Mouse (Mus musculus) heart, embryonic 10.5 days (tissue): ENCODE measurements at regions not wholly inside any gene's neighbourhood (a gene's known extent, or its start where the extent isn't known, plus 50 kb on each side); places are given as distances from the start of the nearest gene placed in this dataset.

Source experiments
- DNase-seq: peaks from one replicate; pipeline ENCODE4 v3.0.0-alpha.2; 2017; ENCODE audit warnings: low spot score
- H3K27ac ChIP-seq: fragments of 300-500 bp; sonication (generic); 2 replicates; pipeline ENCODE4 v1.5.1; 2016; ENCODE audit warnings: mild to moderate bottlenecking
- H3K27me3 ChIP-seq: fragments of 300-500 bp; sonication (generic); 2 replicates; pipeline ENCODE4 v1.6.1; 2016; ENCODE audit warnings: mild to moderate bottlenecking; ENCODE audit not compliant: poor library complexity, insufficient read depth, severe bottlenecking
- H3K36me3 ChIP-seq: fragments of 300-500 bp; sonication (generic); 2 replicates; pipeline ENCODE4 v1.6.1; 2016; ENCODE audit warnings: mild to moderate bottlenecking, moderate library complexity
- H3K4me1 ChIP-seq: fragments of 300-500 bp; sonication (generic); 2 replicates; pipeline ENCODE4 v1.6.1; 2016; ENCODE audit warnings: mild to moderate bottlenecking
- H3K4me3 ChIP-seq: fragments of 300-500 bp; sonication (generic); 2 replicates; pipeline ENCODE4 v1.5.1; 2016; ENCODE audit warnings: mild to moderate bottlenecking, moderate library complexity
- H3K9me3 ChIP-seq: fragments of 300-500 bp; sonication (generic); 2 replicates; pipeline ENCODE4 v1.6.1; 2016; ENCODE audit warnings: mild to moderate bottlenecking, moderate library complexity
- WGBS: fragments of 180-500 bp; shearing (Covaris S2); methylation state at CpG from one replicate; pipeline ENCODE4 v1.1.7; 2016; 5-methylcytosine and 5-hydroxymethylcytosine counted together

DNA sequence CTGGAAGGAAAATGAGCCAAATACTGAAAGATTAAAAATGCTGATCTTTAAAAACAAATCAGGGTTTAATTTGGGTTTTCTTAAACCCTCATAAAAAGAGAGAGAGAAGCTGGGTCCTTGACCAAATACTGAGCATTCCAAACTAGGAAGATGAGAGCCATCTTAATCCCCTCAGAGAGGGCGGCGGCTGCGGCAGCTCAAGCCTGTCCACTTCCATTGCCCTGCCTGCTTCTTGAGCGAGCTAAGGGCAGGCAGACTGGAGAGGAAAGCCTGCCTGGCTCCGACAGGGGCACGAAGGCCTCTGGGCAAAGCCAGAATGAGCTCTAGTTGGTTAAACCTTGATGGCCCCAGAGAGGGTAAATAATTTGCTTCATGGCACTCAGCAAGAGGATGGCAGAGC is 122.2 kb downstream of the Utp6 start:
- Histone ChIP-seq H3K27ac (no peak overlapping the region), H3K4me1 (peaks cover 40% of the 10 kb centered on the region), H3K9me3 (no peaks in the 10 kb centered on the region), H3K4me3 (no peak overlapping the region), H3K27me3 (0 out of 2 replicates have a peak, but pooled peaks cover 2% of the 10 kb centered on the region), H3K36me3 (no peaks in the 10 kb centered on the region)
- WGBS = 74% methylated on average over 6 of the region's 6 CpGs
- no peak for DNase-seq

DNA sequence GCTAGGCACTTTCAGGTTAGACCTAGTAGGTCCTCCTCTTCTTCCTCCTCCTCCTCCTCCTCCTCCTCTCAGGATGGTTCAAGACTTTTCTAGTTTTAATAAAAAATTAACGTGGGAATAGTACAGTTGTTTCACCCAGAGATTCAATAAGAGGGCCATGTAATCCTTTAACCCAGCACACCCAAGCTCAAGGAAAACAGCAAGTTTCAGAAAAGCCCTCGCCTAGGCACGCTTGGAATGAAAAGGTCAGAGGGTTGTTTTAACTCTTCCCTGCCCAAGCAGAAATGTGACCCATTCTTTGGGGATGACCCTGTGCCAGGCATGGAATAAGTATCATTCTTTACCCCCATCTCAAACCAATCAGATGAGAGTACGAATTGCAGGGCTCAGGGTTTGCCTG is 124.1 kb downstream of the Utp6 start:
- DNase-seq = no peak
- no peak overlapping the region for H3K4me3 ChIP-seq
- 33% methylated on average over 4 of the region's 4 CpGs for WGBS
- peaks cover 36% of the 10 kb centered on the region for H3K4me1 ChIP-seq
- H3K27me3 ChIP-seq = 0 out of 2 replicates have a peak, but pooled peaks cover 2% of the 10 kb centered on the region
- peak overlapping the region; percentile 62; the same call in 1 of the 2 replicates for H3K27ac ChIP-seq
- no peaks in the 10 kb centered on the region for H3K36me3 ChIP-seq
- H3K9me3 ChIP-seq = no peaks in the 10 kb centered on the region

DNA sequence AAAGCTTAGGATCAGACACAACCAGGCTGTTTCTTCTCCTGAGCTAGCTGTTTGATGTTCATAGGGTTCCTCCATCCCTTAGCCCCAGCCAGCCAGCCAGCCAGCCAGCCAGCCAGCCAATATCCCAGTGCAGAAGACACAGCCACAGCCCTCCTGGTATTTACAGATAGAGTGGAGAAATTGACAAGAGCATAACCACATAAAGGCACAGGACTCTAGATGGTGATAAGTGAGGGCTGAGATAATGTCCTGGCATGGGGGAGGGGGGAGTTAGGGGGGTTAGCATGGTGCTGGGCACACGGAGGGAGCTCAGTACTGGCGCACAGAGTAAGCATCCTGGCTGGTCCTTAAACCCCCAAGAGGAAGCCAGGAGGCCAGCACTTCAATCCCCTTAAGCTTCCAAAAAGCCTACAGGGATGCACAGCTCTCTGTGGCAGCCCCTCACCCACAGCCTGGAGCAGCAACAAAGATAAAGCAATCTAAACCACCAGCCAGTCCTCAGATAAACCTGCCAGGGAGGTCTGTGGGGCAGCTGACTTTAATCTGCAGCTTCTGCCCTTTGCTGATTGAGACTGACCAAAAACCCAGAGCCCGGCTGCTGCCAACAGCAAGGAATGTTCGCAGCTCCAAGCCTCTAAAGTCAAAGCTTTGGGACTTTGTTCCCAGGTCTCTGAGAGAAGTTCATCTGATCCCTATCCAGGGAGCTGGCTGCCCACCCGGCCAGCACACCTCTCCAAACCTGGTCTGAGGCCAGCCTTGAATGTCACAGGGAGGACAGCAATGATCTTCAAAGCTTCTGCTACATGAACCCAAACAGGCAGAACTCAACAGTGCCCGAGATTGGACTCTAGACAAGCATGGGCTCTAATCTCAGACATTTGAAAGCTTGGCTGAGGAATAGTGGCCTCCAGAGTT is 124.9 kb downstream of the Utp6 start:
- Histone ChIP-seq H3K4me3 (no peak overlapping the region), H3K4me1 (peaks cover 33% of the 10 kb centered on the region), H3K27me3 (0 out of 2 replicates have a peak, but pooled peaks cover 2% of the 10 kb centered on the region), H3K27ac (peak overlapping the region; percentile 62), H3K36me3 (no peaks in the 10 kb centered on the region), H3K9me3 (no peaks in the 10 kb centered on the region)
- no peak for DNase-seq
- WGBS = 11% methylated on average over 6 of the region's 6 CpGs

DNA sequence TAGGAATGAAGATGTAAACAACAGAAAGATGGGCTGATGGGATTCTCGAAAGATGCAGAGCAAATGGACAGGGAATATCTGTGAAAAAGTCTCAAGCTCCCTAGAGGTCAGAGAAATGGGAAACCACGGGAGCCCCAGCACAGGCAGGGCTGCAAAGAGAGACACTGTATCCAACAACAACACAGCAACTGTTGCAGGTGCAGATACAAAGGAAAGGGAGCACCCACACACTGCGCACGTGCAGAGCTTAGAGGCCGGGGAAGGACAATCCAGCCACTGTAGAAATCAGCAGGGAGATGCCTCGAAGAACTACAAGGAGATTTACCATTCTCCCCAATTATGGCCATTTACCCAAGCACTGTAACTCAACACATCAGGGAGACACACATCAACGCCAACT is 126.3 kb downstream of the Utp6 start:
- H3K9me3 ChIP-seq = no peaks in the 10 kb centered on the region
- H3K27me3 ChIP-seq = no peaks in the 10 kb centered on the region
- DNase-seq = no peak
- H3K36me3 ChIP-seq = no peaks in the 10 kb centered on the region
- H3K4me1 ChIP-seq = peaks cover 33% of the 10 kb centered on the region
- no peak overlapping the region for H3K27ac ChIP-seq
- WGBS = 83% methylated on average over 7 of the region's 7 CpGs
- no peak overlapping the region for H3K4me3 ChIP-seq

DNA sequence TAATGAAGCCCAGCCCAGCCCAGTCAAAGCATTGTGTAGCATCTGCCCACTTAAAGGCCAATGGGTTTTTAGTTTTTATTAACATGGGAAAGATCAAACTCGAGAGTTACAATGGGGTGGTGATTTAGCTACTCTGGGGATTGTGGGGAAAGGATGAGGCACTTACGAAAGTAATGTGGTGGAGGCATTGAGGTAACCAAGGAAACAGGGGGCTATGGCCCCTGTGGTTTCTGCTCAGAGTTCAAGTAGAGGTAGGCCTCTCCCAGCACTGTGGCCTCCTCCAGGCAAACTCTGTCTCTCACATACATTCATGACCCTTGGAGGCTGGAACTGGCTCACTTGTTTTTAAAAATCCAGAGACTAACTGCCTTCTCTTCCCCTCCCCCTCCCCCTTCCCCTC is 128.4 kb downstream of the Utp6 start:
- no peak overlapping the region for H3K27ac ChIP-seq
- 79% methylated on average over 2 of the region's 2 CpGs for WGBS
- no peak overlapping the region for H3K4me3 ChIP-seq
- no peaks in the 10 kb centered on the region for H3K36me3 ChIP-seq
- peaks cover 21% of the 10 kb centered on the region for H3K4me1 ChIP-seq
- H3K27me3 ChIP-seq = no peaks in the 10 kb centered on the region
- no peaks in the 10 kb centered on the region for H3K9me3 ChIP-seq
- DNase-seq = no peak

DNA sequence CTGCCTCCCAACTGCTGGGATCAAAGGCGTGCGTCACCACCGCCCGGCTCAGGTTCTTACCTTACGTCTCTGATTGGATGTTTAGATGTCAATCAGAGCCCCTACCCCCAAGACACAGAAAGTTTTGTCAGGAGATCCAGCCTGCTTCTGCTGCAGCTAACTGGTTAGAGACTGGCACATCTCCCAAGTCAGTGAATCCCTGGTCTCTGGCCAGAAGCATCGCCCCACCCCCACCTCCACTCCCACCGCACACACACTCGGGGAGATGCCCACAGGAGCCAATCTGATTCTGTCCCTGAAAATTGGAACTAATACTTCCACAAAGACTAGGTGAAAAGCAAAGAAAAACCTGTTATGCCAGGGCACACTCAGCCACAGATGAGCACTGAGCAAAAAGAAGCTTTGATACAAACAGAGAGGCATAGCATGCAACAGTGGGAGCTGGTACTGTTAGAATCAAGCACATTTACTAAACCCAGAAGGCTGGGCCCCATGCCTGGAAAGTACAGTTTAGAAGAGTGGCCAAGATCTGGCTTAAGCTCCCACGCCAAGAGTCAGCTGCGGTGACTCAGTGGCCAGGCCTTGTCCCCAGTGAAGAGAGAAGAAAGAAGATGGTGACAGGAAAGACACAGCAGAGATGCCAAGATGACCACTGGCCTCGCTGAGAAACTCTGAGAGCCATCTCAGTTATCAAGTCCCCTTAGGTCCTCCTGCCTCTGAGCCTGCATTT is 130.4 kb downstream of the Utp6 start:
- Histone ChIP-seq H3K27ac (peak overlapping the region; percentile 16; the same call in 1 of the 2 replicates), H3K4me1 (peaks cover under 1% of the 10 kb centered on the region), H3K27me3 (no peaks in the 10 kb centered on the region), H3K36me3 (no peaks in the 10 kb centered on the region), H3K4me3 (no peak overlapping the region), H3K9me3 (no peaks in the 10 kb centered on the region)
- no peak for DNase-seq
- WGBS = 86% methylated on average over 11 of the region's 11 CpGs

DNA sequence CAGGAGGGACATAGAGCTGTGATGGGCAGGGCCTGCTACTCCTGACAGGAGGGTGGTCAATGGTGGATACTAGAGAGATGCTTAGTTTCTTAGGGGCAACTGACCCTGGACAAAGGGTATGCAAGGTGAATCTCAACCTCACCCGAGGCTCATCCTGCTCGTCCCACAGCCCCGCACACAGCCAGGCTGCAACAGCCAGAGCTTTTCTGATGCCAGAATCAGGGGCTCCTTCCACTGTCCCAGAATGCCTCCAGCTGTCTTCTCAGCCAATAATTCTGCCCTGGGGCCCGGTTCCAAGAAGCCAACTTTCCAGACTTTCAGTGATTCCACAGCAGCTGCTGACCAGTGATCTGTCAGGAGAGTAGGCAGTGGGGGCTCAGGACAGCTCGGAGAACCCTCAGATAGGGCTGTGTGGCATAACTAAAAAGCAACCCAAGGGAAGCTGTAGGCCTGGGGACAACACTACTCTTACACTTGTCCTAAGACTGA is 131.6 kb downstream of the Utp6 start:
- H3K36me3 ChIP-seq = no peaks in the 10 kb centered on the region
- no peak overlapping the region for H3K4me3 ChIP-seq
- H3K9me3 ChIP-seq = no peaks in the 10 kb centered on the region
- DNase-seq = no peak
- H3K27me3 ChIP-seq = no peaks in the 10 kb centered on the region
- H3K4me1 ChIP-seq = peaks cover 8% of the 10 kb centered on the region
- no peak overlapping the region for H3K27ac ChIP-seq
- whole genome bisulfite sequencing = 84% methylated on average over 5 of the region's 5 CpGs

DNA sequence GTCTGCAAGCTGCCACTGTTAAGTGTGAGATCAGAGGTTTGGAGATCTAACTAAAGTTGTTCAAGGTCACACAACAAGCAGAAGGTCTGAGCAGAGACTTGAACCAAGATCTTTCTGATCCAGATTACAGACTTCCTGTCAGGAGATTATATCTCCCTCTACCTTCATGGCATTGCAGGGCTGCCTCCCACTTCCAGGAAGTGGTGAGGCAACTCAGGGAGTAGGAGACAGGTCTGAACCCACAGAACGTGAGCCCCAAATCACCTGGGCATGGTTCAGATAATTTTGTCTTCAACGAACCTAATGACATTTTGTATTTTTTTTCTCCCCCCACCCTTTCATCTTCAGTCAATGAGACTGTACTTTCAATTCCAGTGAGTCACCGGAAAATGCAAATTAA is 135.2 kb downstream of the Utp6 start:
- Histone ChIP-seq H3K27me3 (no peaks in the 10 kb centered on the region), H3K9me3 (no peaks in the 10 kb centered on the region), H3K4me3 (no peak overlapping the region), H3K27ac (no peak overlapping the region), H3K36me3 (no peaks in the 10 kb centered on the region), H3K4me1 (peaks cover 15% of the 10 kb centered on the region)
- no peak for DNase-seq
- WGBS = 85% methylated on average over 3 of the region's 3 CpGs

DNA sequence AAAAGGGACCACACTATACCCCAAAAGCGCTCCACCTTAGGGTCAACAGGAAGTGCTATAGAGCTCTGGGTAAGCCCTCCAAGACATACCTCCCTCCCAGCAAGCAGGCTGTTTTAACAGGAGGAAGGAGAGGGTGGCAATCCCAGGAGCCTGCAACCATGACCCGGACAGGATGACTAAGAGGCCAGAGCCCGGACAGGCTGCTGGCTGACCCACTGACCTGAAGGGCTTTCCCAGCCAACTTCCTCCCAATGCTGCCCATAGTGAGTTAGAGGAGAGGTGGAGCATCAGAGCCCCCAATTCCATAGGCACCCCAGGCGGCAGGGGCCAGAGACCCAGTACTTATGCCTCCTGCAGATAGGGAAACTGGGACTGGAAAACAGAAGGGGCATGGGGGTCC is 136.3 kb downstream of the Utp6 start:
- H3K4me3 ChIP-seq = no peak overlapping the region
- 0 out of 2 replicates have a peak overlapping the region, but pooled peaks have one; percentile 1 for H3K27ac ChIP-seq
- H3K27me3 ChIP-seq = no peaks in the 10 kb centered on the region
- no peak for DNase-seq
- peaks cover 15% of the 10 kb centered on the region for H3K4me1 ChIP-seq
- no peaks in the 10 kb centered on the region for H3K9me3 ChIP-seq
- 67% methylated on average over 4 of the region's 4 CpGs for WGBS
- H3K36me3 ChIP-seq = no peaks in the 10 kb centered on the region

DNA sequence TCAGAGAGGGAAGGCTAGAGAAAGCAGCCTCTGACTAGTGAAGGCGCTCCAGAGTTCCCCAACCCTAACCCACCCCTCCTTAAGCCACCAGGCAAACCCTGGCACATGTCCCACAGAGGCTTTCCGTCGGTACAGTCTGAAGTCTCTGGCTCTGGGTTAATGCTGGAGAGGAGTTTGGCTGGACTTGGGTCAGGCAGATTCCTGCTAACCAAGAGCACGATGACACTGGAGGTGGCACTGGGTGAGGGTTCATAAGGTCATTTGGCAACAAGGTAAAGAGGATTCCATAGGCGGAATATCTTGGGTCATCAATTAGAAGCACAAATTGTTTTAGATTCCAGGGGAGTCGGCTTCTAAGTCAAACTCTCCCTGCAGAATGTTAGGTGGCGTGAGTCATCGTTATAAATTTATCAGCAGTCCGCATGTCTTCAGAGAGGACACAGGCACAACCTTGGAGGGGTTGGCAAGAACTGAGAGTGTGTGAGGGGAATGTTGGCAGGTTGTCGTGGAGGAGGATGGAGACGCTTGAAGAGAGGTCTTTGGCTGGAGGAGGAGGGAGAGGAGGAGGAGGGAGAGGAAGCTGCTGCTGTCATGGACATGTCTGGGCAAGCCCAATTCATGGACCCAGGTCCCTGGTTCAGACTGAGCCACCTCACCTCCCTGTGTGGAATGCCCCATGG is 138.4 kb downstream of the Utp6 start:
- no peaks in the 10 kb centered on the region for H3K36me3 ChIP-seq
- no peak overlapping the region for H3K27ac ChIP-seq
- no peaks in the 10 kb centered on the region for H3K9me3 ChIP-seq
- no peaks in the 10 kb centered on the region for H3K27me3 ChIP-seq
- H3K4me3 ChIP-seq = no peak overlapping the region
- WGBS = 75% methylated on average over 11 of the region's 11 CpGs
- H3K4me1 ChIP-seq = peaks cover 15% of the 10 kb centered on the region
- DNase-seq = no peak

DNA sequence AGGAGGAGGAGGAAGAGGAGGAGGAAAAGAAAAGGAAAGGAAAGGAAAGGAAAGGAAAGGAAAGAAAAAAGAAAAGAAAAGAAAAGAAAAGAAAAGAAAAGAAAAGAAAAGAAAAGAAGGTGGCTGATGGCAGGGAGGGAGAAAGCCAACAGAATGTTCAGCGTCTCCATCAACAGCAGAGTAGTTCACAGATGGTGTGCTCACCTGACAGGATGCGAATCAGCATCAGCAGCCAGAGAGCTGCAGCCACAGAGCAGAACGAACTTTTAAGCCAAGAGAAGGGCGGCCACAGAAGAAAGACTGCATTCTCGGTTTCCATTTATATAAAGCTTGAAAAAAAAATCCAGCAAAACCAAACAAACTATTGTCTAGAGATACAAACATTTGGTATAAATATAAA is 140.2 kb downstream of the Utp6 start:
- no peak overlapping the region for H3K27ac ChIP-seq
- WGBS = 77% methylated on average over 5 of the region's 5 CpGs
- no peak for DNase-seq
- no peak overlapping the region for H3K4me3 ChIP-seq
- H3K9me3 ChIP-seq = no peaks in the 10 kb centered on the region
- peaks cover 15% of the 10 kb centered on the region for H3K4me1 ChIP-seq
- H3K27me3 ChIP-seq = no peaks in the 10 kb centered on the region
- no peaks in the 10 kb centered on the region for H3K36me3 ChIP-seq

DNA sequence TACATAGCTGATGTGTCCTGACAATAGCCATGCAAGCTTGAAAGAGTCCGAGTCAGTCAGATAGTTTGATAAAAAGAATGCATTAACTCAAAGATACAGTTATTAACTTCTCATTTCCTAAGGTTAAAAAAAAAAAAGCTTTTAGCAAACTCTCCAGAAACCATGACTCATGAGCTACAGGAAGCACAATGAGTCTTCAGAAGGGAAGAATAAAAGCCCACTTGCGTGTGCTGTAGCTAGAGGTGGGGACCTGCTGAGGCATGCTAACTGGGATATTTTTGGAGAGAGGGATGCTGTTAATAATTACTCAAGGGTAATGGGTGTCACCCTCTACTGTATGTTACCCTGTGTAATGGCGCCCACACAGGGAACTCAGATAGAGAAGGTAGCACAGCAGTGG is 147.0 kb downstream of the Utp6 start:
- no peak for DNase-seq
- Histone ChIP-seq H3K27me3 (no peaks in the 10 kb centered on the region), H3K9me3 (no peaks in the 10 kb centered on the region), H3K27ac (no peak overlapping the region), H3K4me3 (no peak overlapping the region), H3K36me3 (no peaks in the 10 kb centered on the region), H3K4me1 (no peaks in the 10 kb centered on the region)
- WGBS = 90% methylated on average over 3 of the region's 3 CpGs
